Mouse (Mus musculus) embryonic facial prominence, embryonic 15.5 days (tissue): Measurements from ENCODE around the gene Inpp4a. TPM values are rescaled to one million over a fixed set of nuclear protein-coding genes. Genes with fewer than 3 reads are reported as not detected.

Experiments used
- ATAC-seq: fragments of 200-750 bp; cut with Nextera tagmentation; 2 replicates; pipeline ENCODE4 v1.8.0; 2017; ENCODE audit warnings: low read depth, moderate TSS enrichment; ENCODE audit not compliant: insufficient number of reproducible peaks, low FRiP score, low TSS enrichment
- H3K27ac ChIP-seq: fragments of 300-500 bp; sonication (generic); replicated peaks from 2 replicates; pipeline ENCODE4 v1.5.1; 2015; ENCODE audit warnings: mild to moderate bottlenecking, inconsistent platforms
- H3K27me3 ChIP-seq: fragments of 300-500 bp; sonication (generic); 2 replicates; pipeline ENCODE4 v1.6.1; 2015; ENCODE audit warnings: inconsistent platforms
- H3K36me3 ChIP-seq: fragments of 300-500 bp; sonication (generic); 2 replicates; pipeline ENCODE4 v1.6.1; 2015; ENCODE audit warnings: mild to moderate bottlenecking, inconsistent platforms
- H3K4me1 ChIP-seq: fragments of 300-500 bp; sonication (generic); 2 replicates; pipeline ENCODE4 v1.6.1; 2015; ENCODE audit warnings: inconsistent platforms
- H3K4me2 ChIP-seq: fragments of 300-500 bp; sonication (generic); replicated peaks from 2 replicates; pipeline ENCODE4 v1.6.1; 2015; ENCODE audit warnings: mild to moderate bottlenecking, inconsistent platforms
- H3K4me3 ChIP-seq: fragments of 300-500 bp; sonication (generic); replicated peaks from 2 replicates; pipeline ENCODE4 v1.5.1; 2015; ENCODE audit warnings: mild to moderate bottlenecking, inconsistent platforms
- H3K9ac ChIP-seq: fragments of 300-500 bp; sonication (generic); 2 replicates; pipeline ENCODE4 v1.6.1; 2015; ENCODE audit warnings: inconsistent platforms
- H3K9me3 ChIP-seq: fragments of 300-500 bp; sonication (generic); replicated peaks from 2 replicates; pipeline ENCODE4 v1.6.1; 2016; ENCODE audit warnings: inconsistent platforms
- WGBS: fragments of 180-500 bp; shearing (Covaris S2); methylation state at CpG from one replicate; pipeline ENCODE4 v1.1.7; 2015; 5-methylcytosine and 5-hydroxymethylcytosine counted together
- polyA plus RNA-seq: library from polyadenylated mRNA; unstranded; fragments of >200 nt; fragmentation: Nextera tagmentation; extraction: Ambion mirVana; gene quantifications from 2 replicates; pipeline ENCODE4 v1.2.1, GENCODE M21; 2015

Inpp4a gene
- polyA plus RNA-seq, 1 experiment from 2014 or later: 18.0 TPM

DNA sequence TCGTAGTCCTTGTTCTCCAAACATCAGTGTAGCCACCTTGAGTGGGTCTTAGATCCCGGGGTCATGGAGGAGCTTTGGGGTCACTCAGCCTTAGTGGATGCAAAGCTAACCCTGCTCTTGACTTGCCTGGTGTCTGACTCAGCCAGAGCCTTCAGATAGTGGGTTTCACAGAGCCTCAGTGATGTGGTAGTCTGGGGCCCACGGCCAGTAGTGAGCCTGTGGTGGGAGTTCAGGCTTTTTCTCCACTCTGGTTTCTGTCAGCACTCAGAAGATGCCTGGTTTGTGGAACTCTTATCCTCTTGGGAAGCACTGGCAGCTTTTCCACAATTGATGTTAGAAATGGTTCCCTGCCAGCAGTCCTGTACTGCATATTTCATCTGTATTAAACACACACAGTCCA is 84.6 kb downstream of the Inpp4a start:
- H3K27me3 ChIP-seq: no peaks in the 10 kb centered on the region
- 80% methylated on average over 3 of the region's 3 CpGs for WGBS
- 0 out of 2 replicates have a peak, but pooled peaks have one; percentile 40 for ATAC-seq

DNA sequence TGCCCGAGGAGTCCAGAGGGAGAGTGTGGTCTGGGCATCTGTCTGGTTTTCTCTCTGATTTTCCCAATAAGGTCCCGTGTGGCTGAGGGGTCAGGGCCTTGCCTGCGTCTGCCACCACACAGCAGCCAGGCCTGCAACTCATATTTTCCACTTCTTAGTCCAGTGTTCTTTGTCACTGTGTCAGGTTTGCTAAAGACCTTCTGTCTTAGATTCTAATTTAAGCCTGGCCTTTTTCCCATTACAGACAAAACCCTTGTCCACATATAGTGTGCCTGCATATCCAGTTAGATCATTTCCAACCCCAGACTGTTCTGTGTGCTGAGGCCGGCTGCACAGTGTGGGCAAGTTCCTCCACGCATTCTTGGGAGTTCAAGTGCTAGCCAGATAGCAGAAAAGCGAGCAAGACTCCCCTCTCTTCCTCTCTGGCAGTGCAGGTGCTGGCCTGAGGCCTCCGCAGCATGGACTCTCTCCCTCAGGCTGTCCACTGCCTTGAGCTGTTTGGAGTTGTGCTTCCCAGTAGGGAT is 86.8 kb downstream of the Inpp4a start:
- Histone ChIP-seq H3K36me3 (peaks cover 20% of the 10 kb centered on the region), H3K4me1 (no peaks in the 10 kb centered on the region), H3K9ac (no peak overlapping the region), H3K4me3 (no peak overlapping the region), H3K27ac (no peak overlapping the region), H3K4me2 (no peak overlapping the region), H3K9me3 (no peaks in the 10 kb centered on the region), H3K27me3 (no peaks in the 10 kb centered on the region)
- no peak for ATAC-seq
- WGBS: 63% methylated on average over 7 of the region's 7 CpGs

More for the DNA sequence above, 84.6 kb downstream of the Inpp4a start:
- Histone ChIP-seq H3K4me2 (no peak overlapping the region), H3K36me3 (peaks cover 29% of the 10 kb centered on the region; the same call in 1 of the 2 replicates), H3K4me1 (no peaks in the 10 kb centered on the region), H3K4me3 (no peak overlapping the region), H3K27ac (no peak overlapping the region), H3K9ac (no peak overlapping the region), H3K9me3 (no peaks in the 10 kb centered on the region)

DNA sequence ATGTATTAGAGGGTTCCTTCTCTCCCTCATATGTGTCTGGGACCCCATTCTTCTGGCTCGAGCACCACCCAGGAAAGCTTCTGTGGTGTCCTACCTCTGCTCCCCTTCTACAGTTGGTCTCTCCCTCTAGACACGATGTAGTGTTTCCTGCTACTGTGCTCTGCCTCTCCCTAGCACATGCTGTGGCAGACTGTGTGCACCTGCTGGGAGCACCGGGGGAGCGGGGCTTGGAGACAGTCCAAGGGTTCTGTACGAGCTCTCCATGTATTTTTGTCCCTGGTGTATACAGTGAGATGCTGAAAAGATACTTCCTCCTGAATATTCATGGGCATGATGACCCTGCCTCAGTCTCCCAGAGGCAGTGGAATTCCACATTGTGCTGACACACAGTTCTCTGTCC is 93.5 kb downstream of the Inpp4a start:
- Histone ChIP-seq H3K4me2 (no peak overlapping the region), H3K27ac (no peak overlapping the region), H3K4me3 (no peak overlapping the region), H3K4me1 (no peaks in the 10 kb centered on the region), H3K27me3 (no peaks in the 10 kb centered on the region), H3K9me3 (no peaks in the 10 kb centered on the region), H3K36me3 (peaks cover 11% of the 10 kb centered on the region), H3K9ac (no peak overlapping the region)
- no peak; the same call in 1 of the 2 replicates for ATAC-seq
- 77% methylated on average over 5 of the region's 5 CpGs for WGBS

DNA sequence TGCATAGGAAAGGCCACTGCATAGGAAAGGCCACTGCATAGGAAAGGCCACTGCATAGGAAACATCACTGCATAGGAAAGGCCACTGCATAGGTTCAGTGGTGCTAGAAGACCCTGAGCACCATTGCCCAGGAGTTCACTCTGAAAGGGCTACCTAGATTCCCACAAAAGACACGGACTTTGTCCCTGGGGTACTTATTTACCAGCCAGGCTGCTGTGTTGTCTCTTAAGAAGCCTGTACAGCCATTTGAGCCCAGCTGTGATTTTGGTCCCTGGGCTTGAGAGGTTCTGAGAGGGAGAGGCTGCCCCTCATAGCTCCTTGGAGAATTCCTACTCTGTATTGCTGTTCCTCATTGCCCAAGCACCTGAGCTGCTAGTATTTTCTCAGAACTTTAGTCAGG is 96.8 kb downstream of the Inpp4a start:
- H3K4me1 ChIP-seq: no peaks in the 10 kb centered on the region
- WGBS: 82% methylated on average over 1 of the region's 1 CpGs
- no peaks in the 10 kb centered on the region for H3K9me3 ChIP-seq
- H3K4me3 ChIP-seq: no peak overlapping the region
- ATAC-seq: no peak
- H3K9ac ChIP-seq: no peak overlapping the region
- H3K27ac ChIP-seq: no peak overlapping the region
- 0 out of 2 replicates have a peak, but pooled peaks cover 11% of the 10 kb centered on the region for H3K36me3 ChIP-seq
- H3K27me3 ChIP-seq: no peaks in the 10 kb centered on the region
- no peak overlapping the region for H3K4me2 ChIP-seq

DNA sequence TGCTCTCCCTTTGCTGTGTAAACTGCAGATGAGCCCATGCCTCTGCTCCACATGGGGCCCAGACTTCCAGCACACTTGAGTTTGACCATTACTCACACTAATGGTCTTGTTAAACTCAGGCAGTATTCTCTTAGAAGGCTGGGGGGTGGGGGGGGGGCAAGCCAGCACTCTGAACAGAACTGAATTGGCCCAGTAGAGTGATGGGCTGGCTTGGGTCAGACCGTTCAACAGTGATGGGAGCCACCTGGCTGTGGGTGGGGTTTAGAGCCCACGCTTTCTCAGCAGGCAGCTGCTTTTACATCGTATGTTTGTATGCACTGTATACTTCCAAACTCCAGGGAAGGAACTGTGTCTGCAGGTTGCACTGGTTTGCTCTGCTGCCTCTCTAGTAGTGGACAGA is 99.3 kb downstream of the Inpp4a start:
- 0 out of 2 replicates have a peak, but pooled peaks cover 11% of the 10 kb centered on the region for H3K36me3 ChIP-seq
- no peak overlapping the region for H3K27ac ChIP-seq
- no peaks in the 10 kb centered on the region for H3K9me3 ChIP-seq
- no peak overlapping the region for H3K4me2 ChIP-seq
- no peak overlapping the region for H3K9ac ChIP-seq
- no peak overlapping the region for H3K4me3 ChIP-seq
- H3K27me3 ChIP-seq: no peaks in the 10 kb centered on the region
- H3K4me1 ChIP-seq: no peaks in the 10 kb centered on the region
- ATAC-seq: no peak
- 69% methylated on average over 3 of the region's 3 CpGs for WGBS

DNA sequence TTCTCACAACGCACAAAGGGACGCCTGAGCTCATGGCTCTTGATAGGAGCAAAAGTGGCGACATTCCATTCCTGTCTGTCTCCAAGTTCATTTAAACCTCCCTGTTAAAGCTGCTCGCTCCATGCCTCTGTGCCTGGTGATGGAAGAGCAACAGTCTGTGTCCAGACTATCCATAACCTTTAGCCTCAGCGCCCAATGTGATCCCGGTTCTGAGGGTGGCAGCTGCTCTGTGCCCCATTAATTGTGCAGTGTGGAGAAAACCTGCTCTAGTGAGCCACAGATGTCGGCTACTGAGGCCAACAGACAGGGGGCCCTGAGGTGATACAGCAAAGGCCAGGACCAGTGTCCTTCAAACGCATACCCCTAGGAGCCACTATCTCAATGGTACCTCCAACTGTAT is 100.1 kb downstream of the Inpp4a start:
- 82% methylated on average over 8 of the region's 8 CpGs for WGBS
- H3K36me3 ChIP-seq: 0 out of 2 replicates have a peak, but pooled peaks cover 11% of the 10 kb centered on the region
- no peaks in the 10 kb centered on the region for H3K9me3 ChIP-seq
- no peak overlapping the region for H3K4me2 ChIP-seq
- H3K4me1 ChIP-seq: no peaks in the 10 kb centered on the region
- no peak overlapping the region for H3K9ac ChIP-seq
- H3K27ac ChIP-seq: no peak overlapping the region
- H3K4me3 ChIP-seq: no peak overlapping the region
- ATAC-seq: no peak
- no peaks in the 10 kb centered on the region for H3K27me3 ChIP-seq

DNA sequence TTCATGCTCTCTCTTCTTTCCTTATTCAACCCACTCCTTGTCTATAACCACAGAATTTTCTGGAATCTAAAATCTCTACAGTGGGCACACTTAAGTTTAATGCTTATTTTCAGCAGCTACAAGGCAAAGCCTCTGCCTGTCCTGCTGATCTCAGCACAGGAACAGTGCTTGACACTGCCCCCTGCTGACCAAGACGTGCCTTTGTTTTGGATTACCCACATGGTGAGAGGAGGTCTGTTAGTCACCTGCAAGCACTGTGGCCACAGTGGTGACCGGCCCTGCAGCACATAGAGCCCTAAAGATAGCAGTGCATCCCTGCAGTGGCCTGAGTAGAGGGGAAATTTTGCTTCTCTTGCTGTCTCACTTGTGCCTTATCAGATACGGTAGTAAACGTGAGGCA is 102.0 kb downstream of the Inpp4a start:
- H3K27ac ChIP-seq: no peak overlapping the region
- ATAC-seq: no peak
- no peak overlapping the region for H3K4me2 ChIP-seq
- 0 out of 2 replicates have a peak, but pooled peaks cover 4% of the 10 kb centered on the region for H3K36me3 ChIP-seq
- H3K4me3 ChIP-seq: no peak overlapping the region
- no peaks in the 10 kb centered on the region for H3K9me3 ChIP-seq
- H3K27me3 ChIP-seq: no peaks in the 10 kb centered on the region
- no peak overlapping the region for H3K9ac ChIP-seq
- 46% methylated on average over 4 of the region's 4 CpGs for WGBS
- no peaks in the 10 kb centered on the region for H3K4me1 ChIP-seq

DNA sequence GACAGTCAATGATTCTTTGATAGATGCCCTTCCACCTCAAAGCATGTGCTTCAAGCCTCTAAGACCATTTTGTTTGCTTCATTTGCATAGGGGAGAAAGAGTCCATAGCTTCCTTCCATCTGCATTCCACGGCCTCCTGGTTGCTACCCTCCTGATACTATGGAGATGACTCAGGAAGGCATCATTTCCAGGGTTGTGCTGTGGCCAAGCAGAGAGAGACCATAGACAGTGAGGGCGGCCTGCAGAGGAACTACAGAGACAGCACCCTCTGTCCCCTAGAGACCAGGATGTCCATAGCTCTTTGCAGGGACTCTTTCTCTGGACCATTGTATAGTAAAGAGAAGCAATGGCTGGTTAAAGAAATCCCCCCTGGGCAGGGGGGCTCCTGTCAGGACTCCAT is 105.5 kb downstream of the Inpp4a start:
- no peak overlapping the region for H3K9ac ChIP-seq
- 89% methylated on average over 2 of the region's 2 CpGs for WGBS
- no peaks in the 10 kb centered on the region for H3K9me3 ChIP-seq

DNA sequence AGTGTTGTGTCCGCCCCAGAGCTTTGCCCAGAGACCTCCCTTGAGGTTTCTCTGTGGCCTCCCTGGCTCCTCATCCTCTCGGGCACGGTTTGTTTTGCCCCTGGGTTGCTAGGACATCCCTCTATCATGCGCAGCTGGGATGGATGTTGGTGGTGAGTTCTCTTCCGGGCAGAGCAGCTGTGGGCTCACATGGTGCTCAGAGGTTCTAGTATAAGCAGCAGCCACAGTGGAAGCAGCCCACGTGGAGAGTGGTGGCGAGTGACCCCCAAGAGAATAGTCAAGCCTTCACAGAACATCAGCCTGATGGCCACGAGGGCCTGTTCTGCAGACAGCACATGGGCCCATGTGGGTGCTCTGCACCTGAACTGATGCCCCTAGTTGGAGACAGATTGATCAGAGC is 107.6 kb downstream of the Inpp4a start:
- 75% methylated on average over 8 of the region's 8 CpGs for WGBS
- Histone ChIP-seq H3K27me3 (no peaks in the 10 kb centered on the region), H3K36me3 (no peaks in the 10 kb centered on the region), H3K9ac (no peak overlapping the region), H3K4me1 (no peaks in the 10 kb centered on the region), H3K4me3 (no peak overlapping the region), H3K4me2 (no peak overlapping the region), H3K9me3 (no peaks in the 10 kb centered on the region), H3K27ac (no peak overlapping the region)
- ATAC-seq: no peak

More for the DNA sequence above, 105.5 kb downstream of the Inpp4a start:
- H3K36me3 ChIP-seq: no peaks in the 10 kb centered on the region
- H3K4me3 ChIP-seq: no peak overlapping the region
- H3K27ac ChIP-seq: no peak overlapping the region
- no peak overlapping the region for H3K4me2 ChIP-seq
- H3K27me3 ChIP-seq: no peaks in the 10 kb centered on the region
- ATAC-seq: no peak
- H3K4me1 ChIP-seq: no peaks in the 10 kb centered on the region

DNA sequence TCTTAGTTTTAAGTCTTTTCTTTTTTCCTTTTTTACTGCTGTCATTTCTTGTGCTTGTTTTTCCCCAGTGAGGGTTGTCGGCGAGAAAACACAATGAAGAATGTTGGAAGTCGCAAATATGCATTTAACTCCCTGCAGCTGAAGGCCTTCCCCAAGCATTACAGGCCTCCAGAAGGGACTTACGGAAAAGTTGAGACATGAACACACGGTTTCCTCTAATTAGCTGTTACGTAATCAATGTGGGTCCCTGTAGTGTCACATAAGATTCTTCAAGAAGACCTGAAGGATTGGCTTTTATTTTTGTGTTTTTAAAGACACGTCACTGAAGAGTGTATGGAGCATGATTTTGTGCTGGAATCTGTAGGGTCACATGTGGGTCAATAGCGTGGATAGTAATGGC is 108.4 kb downstream of the Inpp4a start:
- Histone ChIP-seq H3K4me2 (no peak overlapping the region), H3K9me3 (no peaks in the 10 kb centered on the region), H3K9ac (no peak overlapping the region), H3K4me3 (no peak overlapping the region), H3K27me3 (no peaks in the 10 kb centered on the region), H3K4me1 (no peaks in the 10 kb centered on the region), H3K27ac (no peak overlapping the region), H3K36me3 (no peaks in the 10 kb centered on the region)
- WGBS: 71% methylated on average over 8 of the region's 8 CpGs
- no peak for ATAC-seq

DNA sequence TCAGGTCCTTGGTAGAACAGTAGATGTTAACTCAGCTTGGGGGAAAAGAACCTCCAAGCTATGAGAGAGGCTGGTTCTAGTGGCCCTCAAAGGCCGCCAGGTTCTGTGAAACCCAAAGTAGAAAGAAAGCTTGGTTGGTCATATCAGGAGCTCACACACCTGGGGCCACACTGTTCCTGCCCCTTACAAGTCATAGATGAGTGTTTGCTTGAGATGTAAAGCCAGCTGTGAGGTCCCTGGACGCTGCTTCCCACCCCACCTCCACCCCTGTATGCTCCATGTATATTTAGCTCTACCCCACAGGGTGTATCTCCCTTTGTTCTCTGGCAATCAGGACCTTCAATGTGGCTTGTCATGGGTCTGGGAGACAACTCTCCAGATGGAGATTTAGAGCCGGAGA is 109.0 kb downstream of the Inpp4a start:
- Histone ChIP-seq H3K4me1 (no peaks in the 10 kb centered on the region), H3K4me2 (no peak overlapping the region), H3K9me3 (no peaks in the 10 kb centered on the region), H3K27me3 (no peaks in the 10 kb centered on the region), H3K36me3 (no peaks in the 10 kb centered on the region), H3K9ac (no peak overlapping the region), H3K27ac (no peak overlapping the region), H3K4me3 (no peak overlapping the region)
- no peak for ATAC-seq
- WGBS: 74% methylated on average over 3 of the region's 3 CpGs

DNA sequence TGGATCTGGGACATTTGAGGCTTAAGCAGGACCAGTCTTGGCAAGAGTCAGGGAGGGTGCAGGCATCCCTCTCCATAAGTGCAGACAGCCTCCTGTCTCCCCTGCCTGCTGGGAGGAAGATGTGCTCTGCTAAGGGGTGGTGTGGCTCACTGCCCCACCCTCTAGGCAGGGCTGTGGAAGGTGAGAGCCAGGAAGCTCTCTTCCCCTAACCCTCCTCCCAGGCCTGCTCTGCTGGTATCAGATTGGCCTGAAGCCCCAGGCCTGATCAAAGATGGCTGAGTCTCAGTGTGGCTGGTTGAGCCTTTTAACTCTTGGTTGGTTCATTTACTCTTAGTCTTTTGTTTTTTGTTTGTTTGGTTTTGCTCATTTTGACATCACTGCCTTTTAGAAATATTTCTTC is 110.0 kb downstream of the Inpp4a start:
- Histone ChIP-seq H3K9me3 (no peaks in the 10 kb centered on the region), H3K4me2 (no peak overlapping the region), H3K9ac (no peak overlapping the region), H3K27me3 (no peaks in the 10 kb centered on the region), H3K4me1 (no peaks in the 10 kb centered on the region), H3K27ac (no peak overlapping the region), H3K36me3 (no peaks in the 10 kb centered on the region), H3K4me3 (no peak overlapping the region)
- ATAC-seq: no peak
